Mouse (Mus musculus): ENCODE measurements around the gene Sorbs2.
"Not testable (repeated sequence)": the region's sequence is repeated elsewhere in the genome, so short reads cannot be mapped to it uniquely, and the experiment has no call there.

- TF ChIP-seq CTCF, EP300 (IDR thresholded peaks at IDR 0.05; ENCODE audit: low read depth): not testable (repeated sequence)
These were observed 364.0 kb downstream of the Sorbs2 start for GRCm38 (mm10) chr8:45871587-45871986.
